Mouse (Mus musculus) gastrocnemius, postnatal 36 days (tissue): ENCODE results near the gene Psmc2. TPM values are rescaled to one million over a fixed set of nuclear protein-coding genes. Genes with fewer than 3 reads are reported as not detected.

Experiments used
- DNase-seq, 2 experiments: peaks; one replicate each; pipeline ENCODE4 v3.0.0; 2022
- intact Hi-C: fragments of 180-260 bp; cut with DNase I; formaldehyde crosslinking; loops from one replicate; pipeline ENCODE4 v1.15.1; 2025
- total RNA-seq, 2 experiments: library from RNA; stranded (reverse); gene quantifications; 2 replicates each; pipeline ENCODE4 v1.2.3; 2021

Psmc2 gene
- total RNA-seq, 2 experiments from 2014 or later: 95.2 to 108 TPM

GRCm38 (mm10) chr5:21792166-21792565 lies 7.1 kb downstream of the Psmc2 start:
- intact Hi-C loops: no loop called here
- DNase-seq: no peak

DNA sequence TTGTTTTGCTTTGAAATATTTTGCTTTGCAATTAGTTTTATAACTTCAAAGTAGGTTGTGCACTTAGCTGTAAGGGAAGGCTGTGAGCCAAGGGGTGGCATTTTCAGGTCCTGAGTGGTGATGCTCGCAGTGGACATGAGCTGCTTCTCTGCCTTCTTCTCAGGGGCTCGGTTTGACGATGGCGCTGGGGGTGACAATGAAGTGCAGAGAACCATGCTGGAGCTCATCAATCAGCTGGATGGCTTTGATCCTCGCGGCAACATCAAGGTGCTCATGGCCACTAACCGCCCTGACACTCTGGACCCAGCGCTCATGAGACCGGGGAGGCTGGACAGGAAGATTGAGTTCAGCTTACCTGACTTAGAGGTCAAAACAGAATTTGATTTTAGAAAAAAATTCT lies 17.8 kb downstream of the Psmc2 start:
- intact Hi-C loops: no loop called here
- no peak for DNase-seq

DNA sequence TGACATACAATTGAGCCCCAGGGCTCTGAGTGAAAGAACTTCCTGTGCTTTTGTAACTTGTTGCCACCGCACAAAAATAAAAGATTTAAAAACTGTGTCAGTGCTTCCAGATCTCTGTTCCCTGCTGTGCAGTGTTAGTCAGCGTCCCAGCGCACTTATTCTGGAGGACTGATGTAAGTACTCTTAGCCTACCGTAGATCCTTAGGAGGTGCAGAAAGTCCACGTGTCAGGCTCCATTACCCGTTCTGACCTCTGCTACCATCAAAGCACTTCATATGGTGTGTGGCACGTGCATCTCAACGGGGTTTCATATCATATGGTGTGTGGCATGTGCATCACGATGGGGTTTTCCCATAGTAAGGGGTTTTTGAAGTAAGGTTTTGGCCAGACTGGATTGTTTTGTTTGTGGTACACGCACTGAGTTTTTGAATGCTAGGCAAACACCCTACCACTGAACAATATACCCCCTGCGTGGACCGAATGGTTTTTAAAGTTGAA lies 18.7 kb downstream of the Psmc2 start:
- no peak for DNase-seq
- intact Hi-C loops: no loop called here

- intact Hi-C loops: no loop called here
- DNase-seq: no peak
Measured at GRCm38 (mm10) chr5:21804837-21805236, 19.8 kb downstream of the Psmc2 start.

- DNase-seq: no peak
- intact Hi-C loops: no loop called here
Measured at GRCm38 (mm10) chr5:21810924-21811323, 25.8 kb downstream of the Psmc2 start.

- intact Hi-C loops: no loop called here
- no peak for DNase-seq
Measured at GRCm38 (mm10) chr5:21813994-21814393, 28.9 kb downstream of the Psmc2 start.

DNA sequence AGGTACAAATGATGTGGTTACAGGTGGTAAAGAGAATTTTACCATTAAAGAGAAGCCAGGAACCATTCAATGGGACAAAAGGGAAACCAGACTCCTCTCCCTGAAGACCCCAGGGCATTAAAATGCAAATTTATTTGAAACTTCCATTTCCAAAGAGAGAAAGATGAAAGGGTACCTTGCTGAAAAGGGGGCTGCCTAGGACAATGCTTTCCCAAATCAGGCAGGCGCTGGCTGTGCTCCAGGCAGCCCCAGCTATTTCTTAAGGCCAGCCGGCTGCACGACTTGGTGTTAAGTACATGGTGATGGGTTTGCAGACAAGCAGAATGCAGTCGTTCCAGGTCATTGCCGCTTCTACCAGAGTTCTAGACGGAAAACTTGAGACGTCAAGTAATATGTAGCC lies 41.3 kb downstream of the Psmc2 start:
- no peak for DNase-seq
- intact Hi-C loops: no loop called here

- no peak for DNase-seq
Measured at GRCm38 (mm10) chr5:21827643-21828042, 42.6 kb downstream of the Psmc2 start.

DNA sequence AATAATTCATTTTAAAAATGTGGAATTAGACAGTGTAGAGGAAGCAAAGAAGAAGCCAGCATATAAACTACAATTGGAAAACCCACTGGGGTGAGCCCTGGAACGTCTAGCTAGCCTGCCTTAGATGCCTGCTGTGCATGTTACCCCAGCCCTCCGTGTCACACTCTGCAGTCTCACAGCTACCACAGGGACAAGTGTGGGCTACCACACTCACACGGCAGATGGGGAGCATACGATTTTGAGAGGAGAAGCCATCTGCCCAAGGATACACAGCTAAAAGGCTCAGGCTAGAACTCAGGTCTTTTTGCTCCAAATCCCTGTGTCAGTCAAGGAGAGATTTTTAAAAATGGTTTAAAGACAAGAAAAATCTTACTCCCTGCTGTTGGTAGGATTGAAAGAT lies 43.8 kb downstream of the Psmc2 start:
- intact Hi-C loops: no loop called here
- DNase-seq: no peak

More at GRCm38 (mm10) chr5:21827643-21828042, 42.6 kb downstream of the Psmc2 start:
- intact Hi-C loops: no loop called here

DNA sequence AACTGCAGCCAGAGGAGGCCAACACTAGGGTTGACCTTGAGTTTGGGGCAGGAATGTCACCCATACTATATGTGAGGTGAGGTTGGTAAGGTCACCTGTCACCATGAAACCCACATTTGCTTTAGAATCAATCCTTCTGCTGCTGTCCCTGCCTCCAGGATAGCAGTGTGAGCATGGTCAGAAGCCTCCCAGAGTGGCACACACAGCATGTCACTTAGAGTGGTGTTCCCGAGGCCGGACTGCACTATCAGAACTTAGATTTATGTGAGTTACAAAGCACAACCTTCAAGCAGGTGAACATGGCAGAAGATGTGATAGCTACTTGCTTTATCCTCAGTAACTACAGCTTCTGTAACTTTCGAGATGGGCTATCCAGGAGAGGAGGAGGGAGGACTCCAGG lies 46.7 kb downstream of the Psmc2 start:
- DNase-seq: no peak
- intact Hi-C loops: no loop called here

- DNase-seq: no peak
- intact Hi-C loops: no loop called here
Measured at GRCm38 (mm10) chr5:21844676-21845075, 59.6 kb downstream of the Psmc2 start.

GRCm38 (mm10) chr5:21846616-21847290 lies 61.7 kb downstream of the Psmc2 start:
- intact Hi-C loops: no loop called here
- DNase-seq: no peak

GRCm38 (mm10) chr5:21847438-21847837 lies 62.4 kb downstream of the Psmc2 start:
- intact Hi-C loops: no loop called here
- no peak for DNase-seq

DNA sequence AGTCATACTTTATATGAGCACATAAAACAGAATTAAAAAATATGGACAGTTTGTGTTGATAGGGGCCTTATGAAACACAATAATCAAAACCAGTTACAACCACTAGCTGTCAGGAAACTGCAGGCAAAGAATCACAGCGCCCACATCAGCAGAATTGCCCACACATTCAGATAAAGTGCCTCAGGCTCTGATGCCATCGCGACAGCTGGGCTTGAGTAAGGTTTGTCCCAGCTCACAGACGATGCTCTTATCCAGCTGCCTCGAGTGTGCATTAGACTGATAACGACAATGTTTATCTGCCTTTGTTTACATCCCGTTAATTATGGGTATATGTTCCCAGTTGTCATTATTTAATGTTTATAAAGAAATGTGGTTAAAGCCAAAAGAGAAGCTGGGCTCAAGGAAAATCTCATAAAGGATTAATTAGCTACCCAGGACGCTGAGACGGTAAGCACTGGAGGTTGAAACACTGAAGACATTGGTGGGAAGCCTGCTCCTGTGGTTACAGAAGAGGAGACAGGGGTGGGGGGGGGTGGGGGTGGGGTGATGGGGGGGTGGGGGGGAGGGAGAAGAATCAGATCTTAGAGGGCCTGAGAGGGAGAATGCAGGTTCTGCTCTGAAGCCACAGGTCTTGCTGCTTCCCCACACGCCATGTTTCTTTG lies 66.7 kb downstream of the Psmc2 start:
- intact Hi-C loops: no loop called here
- no peak for DNase-seq

Other genes with a start within 250 kb of the Psmc2 start
- 1 to 10 TPM; 2.1 to 2.5 TPM for gene Lrrc17, start 241.7 kb upstream of the Psmc2 start, total RNA-seq
- under 1 TPM in 1 of 2 experiments, not detected in 1; 0.12 TPM for gene Fbxl13, start 139.6 kb upstream of the Psmc2 start, total RNA-seq
- gene Armc10, start 139.5 kb upstream of the Psmc2 start, total RNA-seq: 1 to 10 TPM; 2.6 to 4.3 TPM
- 1 to 10 TPM; 8.8 to 9.9 TPM for gene Napepld, start 83.9 kb upstream of the Psmc2 start, total RNA-seq
- gene Pmpcb, start 48.1 kb upstream of the Psmc2 start, total RNA-seq: 100 to 1,000 TPM in 1 of 2 experiments, 10 to 100 TPM in 1; 95.6 to 111 TPM
- 10 to 100 TPM; 17.7 to 21.2 TPM for gene Dnajc2, start within 50 bp of the Psmc2 start, total RNA-seq
- not detected for gene Slc26a5, start 80.3 kb downstream of the Psmc2 start, total RNA-seq